Mouse (Mus musculus) adrenal gland, adult 10 weeks (tissue): ENCODE data around the gene Glb1l. TPM values are rescaled to one million over a fixed set of nuclear protein-coding genes. Genes with fewer than 3 reads are reported as not detected.

ENCODE experiments used
- polyA plus RNA-seq: library from polyadenylated mRNA; stranded (reverse); fragments of 350-450 nt; fragmentation: Illumina TruSeq; extraction: RNeasy Lipid Tissue Mini Kit (QIAGEN cat#74804); gene quantifications from one replicate; pipeline ENCODE4 v1.2.3, GENCODE M21; 2014; ENCODE audit warnings: low read depth, low replicate concordance

Glb1l gene
- polyA plus RNA-seq = 18.0 TPM

GRCm38 (mm10) chr1:75210136-75211087, at the start of gene Glb1l, which contains the start of gene Stk16:
Glb1l (minus strand) TSS chr1:75210813.
Stk16 (plus strand) TSS chr1:75210838.

GRCm38 (mm10) chr1:75236117-75237050, 25.8 kb upstream of the Glb1l start, which contains the start of gene Dnajb2:
Dnajb2 (plus strand) TSS chr1:75236406.

GRCm38 (mm10) chr1:75231664-75232152, 21.1 kb upstream of the Glb1l start, which contains the start of gene A630095N17Rik:
A630095N17Rik (minus strand) TSS chr1:75232102.

GRCm38 (mm10) chr1:75219531-75219930, 8.9 kb upstream of the Glb1l start, which contains the start of gene Tuba4a:
Tuba4a (minus strand) TSS chr1:75219865.

GRCm38 (mm10) chr1:75191622-75192402, 18.8 kb downstream of the Glb1l start, which contains the start of the genes Ankzf1 and Atg9a:
Ankzf1 (plus strand) TSS chr1:75192151.
Atg9a (minus strand) TSS chr1:75192196.

GRCm38 (mm10) chr1:75180105-75180590, 30.5 kb downstream of the Glb1l start, which contains the start of gene Abcb6:
Abcb6 (minus strand) TSS chr1:75180392.

GRCm38 (mm10) chr1:75168472-75169464, 41.8 kb downstream of the Glb1l start, which contains the start of gene Zfand2b:
Zfand2b (plus strand) TSS chr1:75168646.

Other genes with a start within 250 kb of the Glb1l start
- 1.6 TPM for gene Nhej1, start 85.6 kb downstream of the Glb1l start, polyA plus RNA-seq
- gene Slc23a3, start 76.9 kb downstream of the Glb1l start, polyA plus RNA-seq = not detected
- gene Cnppd1, start 68.1 kb downstream of the Glb1l start, polyA plus RNA-seq = 7.9 TPM
- 10.9 TPM for gene Retreg2, start 68.0 kb downstream of the Glb1l start, polyA plus RNA-seq
- gene Zfand2b, start 42.2 kb downstream of the Glb1l start, polyA plus RNA-seq = not detected
- 5.2 TPM for gene Abcb6, start 30.4 kb downstream of the Glb1l start, polyA plus RNA-seq
- 8.9 TPM for gene Ankzf1, start 18.7 kb downstream of the Glb1l start, polyA plus RNA-seq
- gene Atg9a, start 18.6 kb downstream of the Glb1l start, polyA plus RNA-seq = 9.6 TPM
- 14.7 TPM for gene Stk16, start within 50 bp of the Glb1l start, polyA plus RNA-seq
- gene Tuba4a, start 9.1 kb upstream of the Glb1l start, polyA plus RNA-seq = 6.2 TPM
- gene A630095N17Rik, start 21.3 kb upstream of the Glb1l start, polyA plus RNA-seq = not detected
- gene Dnajb2, start 25.6 kb upstream of the Glb1l start, polyA plus RNA-seq = 23.0 TPM
- 3.9 TPM for gene Ptprn, start 53.7 kb upstream of the Glb1l start, polyA plus RNA-seq
- 76.9 TPM for gene Resp18, start 67.6 kb upstream of the Glb1l start, polyA plus RNA-seq
- gene Dnpep, start 107.2 kb upstream of the Glb1l start, polyA plus RNA-seq = 2.2 TPM
- 1.2 TPM for gene Des, start 149.5 kb upstream of the Glb1l start, polyA plus RNA-seq
- 1.0 TPM for gene Speg, start 164.5 kb upstream of the Glb1l start, polyA plus RNA-seq
- 6.8 TPM for gene Gmppa, start 225.1 kb upstream of the Glb1l start, polyA plus RNA-seq
- 0.29 TPM for gene Asic4, start 239.6 kb upstream of the Glb1l start, polyA plus RNA-seq